ENCODE assay signal across 10 mouse cellular contexts in genomic region chr2:34546176-34546677, GRCm38 (mm10).
DNase-seq lines count a peak whose midpoint lies in the region; ATAC-seq and TF ChIP-seq lines count a peak whose summit lies in the region.
"Had no signal": no experiment of that assay in that cellular context is flagged by ENCODE, and none has a peak within 500 bp of the region (broad histone marks: within the 10 kb centered on the region; RNA-seq: fewer than 3 reads in every experiment).

No protein-coding gene starts in this region.

- H3K9me3 ChIP-seq in stomach, postnatal 0 days (ENCODE audit: control insufficient read depth, low read length) = no peaks in the 10 kb centered on the region
- H3K9me3 ChIP-seq: limb, embryonic 15.5 days had no signal

- WGBS in stomach, postnatal 0 days = 55% methylated on average over 3 of the region's 3 CpGs
- WGBS in heart, adult 2 months = 63% methylated on average over 3 of the region's 3 CpGs

- no peaks in the 10 kb centered on the region for H3K36me3 ChIP-seq in stomach, postnatal 0 days (ENCODE audit: control insufficient read depth, insufficient read depth, low read length)
- no peaks in the 10 kb centered on the region for H3K36me3 ChIP-seq in heart, adult 2 months (ENCODE audit: control insufficient read depth, insufficient read depth, low read length)

- H3K27me3 ChIP-seq in stomach, postnatal 0 days (ENCODE audit: control insufficient read depth, insufficient read depth, low read length) = no peaks in the 10 kb centered on the region
- no peaks in the 10 kb centered on the region for H3K27me3 ChIP-seq in heart, adult 2 months (ENCODE audit: control insufficient read depth, insufficient read depth, low read length)
- H3K27me3 ChIP-seq: limb, embryonic 15.5 days had no signal

- no peak overlapping the region for H3K9ac ChIP-seq in stomach, postnatal 0 days (ENCODE audit: low read length)
- H3K9ac ChIP-seq in heart, adult 2 months (ENCODE audit: low read depth, low read length) = no peak overlapping the region
- H3K9ac ChIP-seq: limb, embryonic 15.5 days had no signal

- TF ChIP-seq CTCF in stomach, postnatal 0 days (IDR thresholded peaks at IDR 0.05; ENCODE audit: low read depth) = no peak
- TF ChIP-seq CTCF in heart, adult 2 months (IDR thresholded peaks at IDR 0.05) = no peak

- TF ChIP-seq EP300 in stomach, postnatal 0 days (optimal IDR thresholded peaks at IDR 0.05) = no peak
- no peak for TF ChIP-seq EP300 in heart, adult 2 months (IDR thresholded peaks at IDR 0.05; ENCODE audit: insufficient read depth, low read depth, low read length)

- no peaks in the 10 kb centered on the region for H3K79me2 ChIP-seq in heart, adult 2 months (replicated peaks; ENCODE audit: control insufficient read depth, insufficient read depth, low read length)

- no peak overlapping the region for H3K4me2 ChIP-seq in stomach, postnatal 0 days (replicated peaks; ENCODE audit: low read depth)
- H3K4me2 ChIP-seq: limb, embryonic 15.5 days had no signal

- 0 out of 2 replicates have a peak, but pooled peaks cover 2% of the 10 kb centered on the region for H3K4me1 ChIP-seq in stomach, postnatal 0 days (replicated peaks; ENCODE audit: control insufficient read depth, insufficient read depth)
- H3K4me1 ChIP-seq in heart, adult 2 months (ENCODE audit: control insufficient read depth, insufficient read depth, low read length) = no peaks in the 10 kb centered on the region; the same call in 1 of the 2 replicates
- H3K4me1 ChIP-seq: limb, embryonic 15.5 days had no signal

- intact Hi-C loops in heart, adult 2 months (cut with DNase I) = no loop called here

- DNase-seq in lung, postnatal 36 days = peak; percentile 31
- DNase-seq in lung, postnatal 25 days (ENCODE audit: low spot score) = no peak
- DNase-seq in layer of hippocampus, postnatal 14 days (ENCODE audit: low spot score in 2 of 2) = peak; percentile 23 to 63
- no peak for DNase-seq in stomach, postnatal 0 days (ENCODE audit: low spot score)
- DNase-seq in Muller cell, postnatal 12 days (ENCODE audit: inconsistent ontology term) = no peak
- DNase-seq in heart, adult 2 months = no peak
- DNase-seq: kidney, postnatal 4 days had no signal

- 0 out of 2 replicates have a peak overlapping the region, but pooled peaks have one; percentile 4 for H3K27ac ChIP-seq in stomach, postnatal 0 days (replicated peaks)
- H3K27ac ChIP-seq in heart, adult 2 months = no peak overlapping the region
- H3K27ac ChIP-seq: limb, embryonic 15.5 days had no signal

- H3K4me3 ChIP-seq in stomach, postnatal 0 days (ENCODE audit: low read depth, low read length) = no peak overlapping the region
- H3K4me3 ChIP-seq in heart, adult 2 months = no peak overlapping the region
- H3K4me3 ChIP-seq: limb, embryonic 15.5 days had no signal

- peak; percentile 85 for ATAC-seq in frontal cortex, adult (ENCODE audit: low TSS enrichment)
- no peak for ATAC-seq in stomach, postnatal 0 days (ENCODE audit: low FRiP score, low TSS enrichment)
- ATAC-seq: inflammation-experienced regulatory T-cells, adult 6 months had no signal

- TF ChIP-seq POLR2A in heart, adult 2 months (IDR thresholded peaks at IDR 0.05; ENCODE audit: insufficient read depth, low read depth, low read length) = no peak

Comparison
In these comparisons a context has a peak if more than half of its experiments do, and no peak if none do; other contexts are left out.
1. DNase-seq: peak in lung, postnatal 36 days (single experiment) and layer of hippocampus, postnatal 14 days (2 of 2); none in lung, postnatal 25 days (single experiment), stomach, postnatal 0 days (single experiment), Muller cell, postnatal 12 days (single experiment) and heart, adult 2 months (0 of 2).